Mouse (Mus musculus) midbrain, embryonic 11.5 days (tissue): ENCODE measurements around the gene Micall2. TPM values are rescaled to one million over a fixed set of nuclear protein-coding genes. Genes with fewer than 3 reads are reported as not detected.
"Not testable (repeated sequence)": the region's sequence is repeated elsewhere in the genome, so short reads cannot be mapped to it uniquely, and the experiment has no call there.

Source experiments
- ATAC-seq: fragments of 200-750 bp; cut with Nextera tagmentation; 2 replicates; pipeline ENCODE4 v1.8.0; 2017; ENCODE audit warnings: moderate TSS enrichment, moderate library complexity; ENCODE audit not compliant: low FRiP score
- DNase-seq: peaks from one replicate; pipeline ENCODE4 v3.0.0; 2015; ENCODE audit warnings: low spot score; ENCODE audit errors: missing footprints
- H3K27ac ChIP-seq: fragments of 300-500 bp; sonication (generic); 2 replicates; pipeline ENCODE4 v1.5.1; 2014; ENCODE audit warnings: low read depth, low read length
- H3K27me3 ChIP-seq: fragments of 300-500 bp; sonication (generic); 2 replicates; pipeline ENCODE4 v1.6.1; 2014; ENCODE audit warnings: mild to moderate bottlenecking, low read length, moderate library complexity, mixed read lengths; ENCODE audit not compliant: control insufficient read depth, insufficient read depth
- H3K36me3 ChIP-seq: fragments of 300-500 bp; sonication (generic); 2 replicates; pipeline ENCODE4 v1.6.1; 2014; ENCODE audit warnings: mild to moderate bottlenecking, low read length, moderate library complexity, mixed read lengths; ENCODE audit not compliant: control insufficient read depth, insufficient read depth
- H3K4me1 ChIP-seq: fragments of 300-500 bp; sonication (generic); 2 replicates; pipeline ENCODE4 v1.6.1; 2014; ENCODE audit warnings: low read length; ENCODE audit not compliant: control insufficient read depth, insufficient read depth
- H3K4me2 ChIP-seq: fragments of 300-500 bp; sonication (generic); 2 replicates; pipeline ENCODE4 v1.6.1; 2014; ENCODE audit warnings: mild to moderate bottlenecking, moderate library complexity
- H3K4me3 ChIP-seq: fragments of 300-500 bp; sonication (generic); 2 replicates; pipeline ENCODE4 v1.5.1; 2014; ENCODE audit warnings: low read depth, low read length
- H3K9ac ChIP-seq: fragments of 300-500 bp; sonication (generic); 2 replicates; pipeline ENCODE4 v1.6.1; 2014; ENCODE audit warnings: low read length
- H3K9me3 ChIP-seq: fragments of 300-500 bp; sonication (generic); 2 replicates; pipeline ENCODE4 v1.6.1; 2016; ENCODE audit warnings: low read length; ENCODE audit not compliant: control insufficient read depth
- WGBS: fragments of 180-500 bp; shearing (Covaris S2); extraction: QIAGEN DNeasy Blood & Tissue Kit; methylation state at CpG from one replicate; pipeline ENCODE4 v1.1.7; 2014; 5-methylcytosine and 5-hydroxymethylcytosine counted together
- polyA plus RNA-seq: library from polyadenylated mRNA; unstranded; fragments of >200 nt; fragmentation: Nextera tagmentation; extraction: Ambion mirVana; gene quantifications from 2 replicates; pipeline ENCODE4 v1.2.1, GENCODE M21; 2014

Micall2 gene
- polyA plus RNA-seq, 1 experiment from 2014 or later: 4.9 TPM

- Histone ChIP-seq H3K27ac (no peak overlapping the region), H3K4me1 (0 out of 2 replicates have a peak, but pooled peaks cover 3% of the 10 kb centered on the region), H3K36me3 (no peaks in the 10 kb centered on the region), H3K9ac (no peak overlapping the region), H3K9me3 (no peaks in the 10 kb centered on the region), H3K4me2 (no peak overlapping the region), H3K4me3 (no peak overlapping the region), H3K27me3 (no peaks in the 10 kb centered on the region)
- WGBS: 68% methylated on average over 6 of the region's 7 CpGs
- DNase-seq (no peak), ATAC-seq (peak; percentile 46; the same call in 1 of the 2 replicates)
These were observed 17.2 kb downstream of the Micall2 start for GRCm38 (mm10) chr5:139718949-139719348.

GRCm38 (mm10) chr5:139718540-139718939 lies 17.6 kb downstream of the Micall2 start:
- 0 out of 2 replicates have a peak, but pooled peaks cover 3% of the 10 kb centered on the region for H3K4me1 ChIP-seq
- H3K9ac ChIP-seq: no peak overlapping the region
- DNase-seq (no peak), ATAC-seq (no peak)
- H3K27ac ChIP-seq: no peak overlapping the region
- no peaks in the 10 kb centered on the region for H3K9me3 ChIP-seq
- no peaks in the 10 kb centered on the region for H3K36me3 ChIP-seq
- WGBS: 66% methylated on average over 6 of the region's 6 CpGs
- H3K4me2 ChIP-seq: no peak overlapping the region
- no peaks in the 10 kb centered on the region for H3K27me3 ChIP-seq
- H3K4me3 ChIP-seq: no peak overlapping the region

- Histone ChIP-seq H3K27me3 (no peaks in the 10 kb centered on the region), H3K36me3 (no peaks in the 10 kb centered on the region), H3K4me2 (no peak overlapping the region), H3K4me3 (no peak overlapping the region), H3K4me1 (0 out of 2 replicates have a peak, but pooled peaks cover 3% of the 10 kb centered on the region), H3K9ac (no peak overlapping the region), H3K9me3 (no peaks in the 10 kb centered on the region), H3K27ac (no peak overlapping the region)
- 90% methylated on average over 2 of the region's 2 CpGs for WGBS
- DNase-seq (peak; percentile 90), ATAC-seq (no peak)
These were observed 18.4 kb downstream of the Micall2 start for GRCm38 (mm10) chr5:139717723-139718122.

GRCm38 (mm10) chr5:139706496-139706895 lies 29.6 kb downstream of the Micall2 start:
- DNase-seq (no peak), ATAC-seq (no peak)
- Histone ChIP-seq H3K27ac (no peak overlapping the region), H3K9ac (no peak overlapping the region), H3K4me1 (no peaks in the 10 kb centered on the region), H3K4me2 (no peak overlapping the region), H3K4me3 (no peak overlapping the region), H3K9me3 (no peaks in the 10 kb centered on the region), H3K36me3 (no peaks in the 10 kb centered on the region), H3K27me3 (no peaks in the 10 kb centered on the region)
- 92% methylated on average over 10 of the region's 10 CpGs for WGBS

- H3K4me3 ChIP-seq: no peak overlapping the region
- H3K4me2 ChIP-seq: no peak overlapping the region
- DNase-seq (peak; percentile 82), ATAC-seq (no peak)
- H3K27ac ChIP-seq: no peak overlapping the region
- no peaks in the 10 kb centered on the region for H3K9me3 ChIP-seq
- WGBS: 67% methylated on average over 2 of the region's 2 CpGs
- H3K27me3 ChIP-seq: no peaks in the 10 kb centered on the region
- H3K9ac ChIP-seq: no peak overlapping the region
- no peaks in the 10 kb centered on the region for H3K36me3 ChIP-seq
- H3K4me1 ChIP-seq: no peaks in the 10 kb centered on the region
These were observed 33.2 kb downstream of the Micall2 start for GRCm38 (mm10) chr5:139702905-139703304.

DNA sequence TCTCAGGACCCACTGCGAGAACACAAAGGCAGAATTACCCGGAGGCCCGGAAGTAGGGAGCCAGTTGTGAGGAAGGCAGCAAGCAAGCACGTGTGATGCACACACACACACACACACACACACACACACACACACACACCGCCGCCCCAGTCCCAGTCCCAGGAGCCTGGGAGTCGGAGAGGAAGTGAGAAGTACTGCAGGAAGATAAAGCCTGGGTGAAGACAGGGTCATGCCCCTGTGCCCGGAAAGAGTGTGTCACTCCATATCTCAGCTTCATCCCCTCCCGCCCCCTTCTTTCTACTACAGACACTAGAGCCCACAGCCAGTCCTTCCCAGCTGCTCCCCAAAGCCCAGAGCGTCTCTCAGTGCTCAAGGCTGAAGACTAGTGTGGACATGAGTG lies 33.9 kb downstream of the Micall2 start:
- WGBS: 78% methylated on average over 10 of the region's 10 CpGs
- ATAC-seq: no peak
- H3K27ac ChIP-seq: no peak overlapping the region
- H3K4me1 ChIP-seq: no peaks in the 10 kb centered on the region
- no peak overlapping the region for H3K9ac ChIP-seq
- no peaks in the 10 kb centered on the region for H3K27me3 ChIP-seq
- no peak overlapping the region for H3K4me3 ChIP-seq
- no peaks in the 10 kb centered on the region for H3K36me3 ChIP-seq
- H3K9me3 ChIP-seq: no peaks in the 10 kb centered on the region
- peak; percentile 51 for DNase-seq
- no peak overlapping the region for H3K4me2 ChIP-seq

- Histone ChIP-seq H3K4me1 (no peaks in the 10 kb centered on the region), H3K27ac (no peak overlapping the region), H3K4me2 (no peak overlapping the region), H3K9me3 (no peaks in the 10 kb centered on the region), H3K36me3 (no peaks in the 10 kb centered on the region), H3K27me3 (no peaks in the 10 kb centered on the region), H3K4me3 (no peak overlapping the region), H3K9ac (no peak overlapping the region)
- DNase-seq: peak; percentile 73
- 88% methylated on average over 6 of the region's 6 CpGs for WGBS
- no peak for ATAC-seq
These were observed 39.2 kb downstream of the Micall2 start for GRCm38 (mm10) chr5:139696954-139697353.

GRCm38 (mm10) chr5:139695876-139696275 lies 40.3 kb downstream of the Micall2 start:
- DNase-seq: peak; percentile 69
- not testable (repeated sequence) for H3K4me2 ChIP-seq, H3K4me3 ChIP-seq, H3K9ac ChIP-seq, H3K27me3 ChIP-seq, H3K27ac ChIP-seq, H3K9me3 ChIP-seq, H3K4me1 ChIP-seq, ATAC-seq, H3K36me3 ChIP-seq
- 77% methylated on average over 3 of the region's 3 CpGs for WGBS

DNA sequence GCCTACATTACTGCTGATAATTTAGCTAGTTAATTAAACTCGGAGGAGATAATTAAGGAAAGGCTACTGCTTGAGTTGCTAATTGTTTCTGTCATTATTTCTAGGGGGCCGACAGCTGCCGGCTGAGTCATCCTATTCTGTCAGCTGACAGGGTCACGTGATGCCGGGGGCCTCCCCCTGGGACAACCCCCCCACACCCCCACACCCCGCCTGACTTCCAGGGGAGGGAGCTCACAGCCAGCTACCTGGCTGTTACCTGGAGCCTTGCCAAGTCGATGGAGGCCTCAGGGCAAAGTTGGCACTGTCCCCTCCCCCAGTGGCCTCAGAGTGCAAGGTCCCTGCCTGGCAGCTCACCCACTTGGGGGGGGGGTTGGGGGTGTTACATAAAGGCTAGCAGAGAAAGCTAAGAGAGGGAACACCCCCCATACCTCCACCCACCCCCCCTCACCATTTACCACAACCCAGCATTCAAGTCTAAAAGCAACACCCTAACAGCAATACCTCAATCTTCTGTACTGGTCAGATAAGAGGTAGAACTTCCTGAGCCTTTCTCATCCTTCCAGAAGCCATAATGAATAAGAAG lies 41.1 kb downstream of the Micall2 start:
- no peak for ATAC-seq
- no peak overlapping the region for H3K4me3 ChIP-seq
- H3K36me3 ChIP-seq: no peaks in the 10 kb centered on the region
- no peak overlapping the region for H3K27ac ChIP-seq
- H3K4me2 ChIP-seq: no peak overlapping the region
- no peak overlapping the region for H3K9ac ChIP-seq
- DNase-seq: peak; percentile 61
- H3K27me3 ChIP-seq: no peaks in the 10 kb centered on the region
- no peaks in the 10 kb centered on the region for H3K9me3 ChIP-seq
- no peaks in the 10 kb centered on the region for H3K4me1 ChIP-seq
- WGBS: 49% methylated on average over 7 of the region's 7 CpGs
